Mouse (Mus musculus) granulocyte monocyte progenitor cell, adult 5-6 weeks (primary cell): Measurements from ENCODE around the gene Ccdc14. TPM values are rescaled to one million over a fixed set of nuclear protein-coding genes. Genes with fewer than 3 reads are reported as not detected.
A peak's percentile ranks its signal among the peaks of the same experiment; 100 is the strongest.
"Not testable (repeated sequence)": the region's sequence is repeated elsewhere in the genome, so short reads cannot be mapped to it uniquely, and the experiment has no call there.

Source experiments
- ATAC-seq: replicated peaks from 2 replicates; pipeline ENCODE4 v1.8.0; 2016; ENCODE audit warnings: mild to moderate bottlenecking, moderate TSS enrichment, inconsistent platforms; ENCODE audit not compliant: poor library complexity, severe bottlenecking
- total RNA-seq, 2 experiments: library from RNA; stranded (forward) in 1 of 2; stranded (reverse) in 1 of 2; fragments of 200-712, 200-1000 nt in 1 of 2; fragments of >200 nt in 1 of 2; fragmentation: Nextera tagmentation in 1 of 2; gene quantifications; 2 replicates each; pipeline ENCODE4 v1.2.3; 2014 to 2017

Gene Ccdc14
- total RNA-seq (2014; fragmentation: Nextera tagmentation) (9.5 and 11.5 TPM in 2 replicates), total RNA-seq (2017) (10.1 and 11.3 TPM in 2 replicates)

GRCm38 (mm10) chr16:34690334-34691144, at the start of gene Ccdc14:
Gene Ccdc14 (plus strand): TSS chr16:34690616.
- peak; percentile 99 for ATAC-seq

GRCm38 (mm10) chr16:34643511-34644259, 46.7 kb upstream of the Ccdc14 start:
- no peak for ATAC-seq

DNA sequence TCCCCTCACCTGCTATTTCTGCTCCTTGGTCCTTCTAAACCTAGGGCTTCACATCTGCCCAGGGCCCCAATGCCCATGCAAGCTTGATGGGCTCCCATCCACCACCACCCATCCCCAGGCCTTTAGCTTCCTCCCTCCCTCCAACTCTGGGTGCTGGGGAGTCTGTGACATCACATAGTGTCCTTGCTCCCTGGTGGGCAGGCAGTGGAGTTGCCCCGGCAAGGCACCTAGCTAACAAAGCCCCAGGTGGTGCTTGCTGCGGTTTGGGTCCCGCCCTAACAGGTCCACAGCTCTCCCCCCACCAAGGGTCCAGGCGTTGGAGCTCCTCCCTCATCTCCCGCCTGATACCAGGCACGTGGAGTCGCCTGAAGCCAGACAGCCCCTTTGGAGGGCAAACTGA, 40.8 kb upstream of the Ccdc14 start, which contains the start of gene Ropn1:
Gene Ropn1 (plus strand): TSS at position 301 of the 400 bp plus-strand sequence.
- no peak for ATAC-seq

DNA sequence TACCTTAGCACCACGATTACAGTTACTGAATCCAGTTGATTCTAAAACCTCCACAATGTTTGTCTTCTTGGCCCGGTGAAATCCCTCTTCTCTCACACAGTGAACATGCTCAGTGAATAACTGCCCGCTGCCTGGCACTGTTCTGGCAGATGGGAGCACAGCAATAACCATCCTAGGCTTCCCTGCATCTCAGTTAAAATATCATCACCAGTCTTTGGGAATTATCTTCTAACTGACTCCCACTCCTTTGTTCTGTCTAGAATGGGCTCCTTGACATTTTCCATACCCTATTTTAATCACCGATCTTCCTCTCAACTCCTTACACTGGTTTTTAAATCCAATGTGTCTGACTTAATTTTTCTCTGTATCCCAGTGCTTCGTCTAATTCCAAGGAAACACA, 37.4 kb upstream of the Ccdc14 start:
- no peak for ATAC-seq

DNA sequence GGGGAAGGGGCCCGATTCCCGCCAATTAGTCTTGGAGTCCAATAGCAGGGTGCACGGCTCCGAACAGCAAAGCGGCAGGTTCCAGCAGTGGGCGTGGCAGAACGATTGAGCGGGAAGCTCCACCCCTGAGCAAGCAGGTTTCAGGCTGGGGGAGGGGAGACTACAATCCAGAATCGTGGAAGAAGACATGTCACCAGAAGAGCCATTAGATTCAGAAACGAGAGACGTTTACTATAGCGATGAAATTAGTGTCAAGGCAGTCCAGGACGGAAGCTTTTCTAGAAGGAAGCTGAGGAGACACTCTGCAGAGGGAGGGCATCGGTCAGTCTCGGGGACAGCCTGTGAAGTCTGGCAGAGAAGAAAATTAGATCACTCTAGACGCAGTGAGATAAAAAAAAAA, 32.9 kb upstream of the Ccdc14 start:
- not testable (repeated sequence) for ATAC-seq

- no peak for ATAC-seq
Observed at GRCm38 (mm10) chr16:34657983-34658382, 32.4 kb upstream of the Ccdc14 start.

DNA sequence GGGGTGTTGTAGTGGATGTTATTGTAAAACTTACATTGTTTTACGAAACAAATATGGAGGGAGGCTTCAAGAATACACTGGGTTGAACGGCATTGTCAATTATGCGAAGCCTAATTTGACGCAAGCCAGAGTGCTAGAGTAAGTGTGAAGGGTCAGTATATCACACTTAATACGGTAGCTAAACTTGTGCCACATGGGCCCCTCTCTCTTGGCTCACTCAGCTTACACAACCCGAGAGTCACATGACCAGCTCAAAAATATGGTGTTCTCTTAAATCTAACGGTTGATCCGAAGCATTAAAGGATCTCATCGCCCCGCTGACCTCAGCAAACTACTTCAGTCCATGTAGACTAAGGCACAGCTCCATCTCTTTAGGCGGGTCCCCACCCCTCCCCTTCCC, 32.0 kb upstream of the Ccdc14 start:
- peak; percentile 61; the same call in 1 of the 2 replicates for ATAC-seq

GRCm38 (mm10) chr16:34664553-34664952, 25.9 kb upstream of the Ccdc14 start:
- no peak for ATAC-seq

DNA sequence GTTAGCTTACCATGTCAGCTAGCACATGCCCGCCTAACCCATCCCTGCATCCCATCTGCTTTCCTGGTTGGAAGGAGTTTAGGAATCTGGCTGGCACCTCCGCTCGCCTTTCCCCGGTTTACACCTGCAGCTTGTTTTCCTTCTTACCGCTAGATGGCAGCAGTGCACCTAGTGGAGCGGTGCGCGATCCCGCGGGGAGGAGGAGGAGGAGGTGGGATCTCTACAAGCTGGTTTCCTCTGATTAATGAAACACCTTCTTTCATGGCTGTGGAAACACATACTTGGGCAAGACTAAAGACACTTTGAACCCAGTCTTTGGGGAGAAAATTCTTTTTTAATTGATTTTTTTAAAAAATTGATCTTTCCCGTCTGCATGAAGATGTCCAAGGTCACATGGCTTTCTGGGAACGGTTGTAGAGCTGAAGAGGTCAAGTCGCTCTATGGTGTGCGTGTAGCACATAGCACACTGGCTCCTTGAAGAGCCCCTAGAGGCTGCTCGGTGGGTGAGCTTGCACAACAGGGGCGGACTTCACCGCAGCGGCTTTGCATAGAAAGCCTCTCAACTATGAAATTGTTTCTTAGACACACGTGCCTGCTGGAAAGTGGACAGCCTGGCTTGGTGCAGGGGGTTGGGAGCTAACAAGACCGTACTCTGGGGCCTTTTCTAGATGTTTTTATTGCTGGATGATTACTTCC, 23.2 kb upstream of the Ccdc14 start:
- peak; percentile 90 for ATAC-seq

GRCm38 (mm10) chr16:34668341-34668740, 22.1 kb upstream of the Ccdc14 start:
- ATAC-seq: no peak

- no peak for ATAC-seq
Observed at GRCm38 (mm10) chr16:34671966-34672365, 18.4 kb upstream of the Ccdc14 start.

DNA sequence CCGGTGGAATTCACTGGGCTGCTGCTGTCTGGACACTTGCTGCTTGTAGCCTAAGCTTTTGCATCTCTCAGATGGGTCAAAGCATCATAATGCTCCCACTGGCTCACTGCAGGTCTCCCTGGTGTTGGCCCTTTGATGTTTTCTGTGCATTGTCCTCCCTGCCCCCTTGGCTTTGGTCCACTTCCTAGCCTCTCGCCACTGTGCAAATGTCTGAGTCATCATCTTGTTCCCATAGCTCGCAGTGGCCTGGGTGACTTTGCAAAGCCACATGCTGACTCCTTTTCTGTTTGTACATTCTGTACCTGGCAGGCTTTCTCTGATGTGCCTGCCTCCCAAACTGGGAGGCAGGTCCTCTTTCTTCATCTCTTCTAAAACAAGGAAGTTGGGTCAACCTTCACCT, 17.6 kb upstream of the Ccdc14 start:
- ATAC-seq: peak; percentile 12; the same call in 1 of the 2 replicates

DNA sequence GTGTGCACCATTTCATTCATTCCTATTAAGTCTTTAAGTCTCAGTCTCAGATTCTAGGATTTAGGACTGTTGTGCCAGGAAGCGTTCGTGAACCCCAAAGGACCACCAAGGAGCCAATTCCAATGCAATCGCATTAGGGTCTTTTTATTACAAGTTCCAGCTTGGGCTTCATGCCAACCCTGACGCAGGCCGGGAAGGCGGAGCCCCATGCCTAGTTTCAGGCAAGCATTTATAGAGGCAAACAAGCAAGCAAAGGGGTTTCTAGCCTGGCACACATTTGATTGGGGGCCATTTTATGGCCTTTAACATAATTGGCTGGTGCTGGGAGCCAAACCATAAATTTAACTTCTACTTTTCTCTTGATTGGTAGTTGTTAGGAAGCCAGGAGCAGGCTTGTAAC, 16.1 kb upstream of the Ccdc14 start:
- ATAC-seq: no peak

DNA sequence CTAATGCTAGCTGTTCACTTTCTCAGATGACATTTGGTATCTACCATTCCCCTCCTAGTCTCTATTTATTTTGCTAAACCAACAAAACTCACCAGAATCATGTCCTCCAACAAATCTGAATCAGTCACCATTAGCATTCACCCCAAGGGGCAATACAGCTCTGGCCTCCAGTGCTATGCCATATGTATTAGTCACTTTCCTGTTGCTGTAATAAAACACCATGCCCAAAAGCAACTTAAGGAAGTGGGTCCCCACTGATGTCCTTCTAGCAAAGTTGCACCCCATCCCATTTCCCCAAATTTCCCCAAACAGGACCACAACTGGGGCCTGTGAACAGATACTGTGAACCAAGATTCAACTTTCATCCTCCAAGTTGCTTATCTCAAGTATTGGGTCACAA, 8.6 kb upstream of the Ccdc14 start:
- peak; percentile 53 for ATAC-seq

GRCm38 (mm10) chr16:34689879-34690278, 537 bp upstream of the Ccdc14 start:
- ATAC-seq: no peak

- ATAC-seq: no peak
Observed at GRCm38 (mm10) chr16:34691156-34691555, 740 bp downstream of the Ccdc14 start.

DNA sequence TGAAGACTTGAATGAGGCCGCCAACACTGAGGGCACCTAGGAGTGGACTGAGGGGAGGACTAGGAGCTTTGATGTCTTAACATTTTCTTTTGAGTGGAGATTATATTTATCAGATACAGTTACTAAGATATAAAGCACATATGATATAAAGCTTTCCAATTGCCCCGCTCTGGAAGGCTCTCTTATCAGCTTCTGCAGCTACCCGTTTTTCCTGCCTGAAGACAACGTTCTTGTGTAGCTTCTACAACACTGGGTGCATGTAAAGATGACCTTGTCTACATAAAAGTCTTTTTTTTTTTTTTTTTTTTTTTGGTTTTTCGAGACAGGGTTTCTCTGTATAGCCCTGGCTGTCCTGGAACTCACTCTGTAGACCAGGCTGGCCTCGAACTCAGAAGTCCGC, 4.1 kb downstream of the Ccdc14 start:
- no peak for ATAC-seq

DNA sequence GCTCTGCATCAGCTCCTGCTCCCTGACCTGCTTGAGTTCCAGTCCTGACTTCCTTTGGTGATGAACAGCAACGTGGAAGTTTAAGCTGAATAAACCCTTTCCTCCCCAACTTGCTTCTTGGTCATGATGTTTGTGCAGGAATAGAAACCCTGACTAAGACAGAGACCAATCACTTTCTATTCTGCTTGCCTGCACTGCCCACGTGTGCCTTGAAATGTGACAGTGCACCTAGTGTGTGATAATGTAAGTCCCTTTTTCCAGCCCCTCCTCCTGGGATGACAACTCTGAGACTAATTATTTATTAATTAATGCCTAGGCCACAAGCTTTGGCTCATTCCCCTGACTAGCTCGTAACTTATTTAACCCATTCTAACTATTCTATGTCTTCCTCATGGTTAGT, 8.3 kb downstream of the Ccdc14 start:
- ATAC-seq: not testable (repeated sequence)

DNA sequence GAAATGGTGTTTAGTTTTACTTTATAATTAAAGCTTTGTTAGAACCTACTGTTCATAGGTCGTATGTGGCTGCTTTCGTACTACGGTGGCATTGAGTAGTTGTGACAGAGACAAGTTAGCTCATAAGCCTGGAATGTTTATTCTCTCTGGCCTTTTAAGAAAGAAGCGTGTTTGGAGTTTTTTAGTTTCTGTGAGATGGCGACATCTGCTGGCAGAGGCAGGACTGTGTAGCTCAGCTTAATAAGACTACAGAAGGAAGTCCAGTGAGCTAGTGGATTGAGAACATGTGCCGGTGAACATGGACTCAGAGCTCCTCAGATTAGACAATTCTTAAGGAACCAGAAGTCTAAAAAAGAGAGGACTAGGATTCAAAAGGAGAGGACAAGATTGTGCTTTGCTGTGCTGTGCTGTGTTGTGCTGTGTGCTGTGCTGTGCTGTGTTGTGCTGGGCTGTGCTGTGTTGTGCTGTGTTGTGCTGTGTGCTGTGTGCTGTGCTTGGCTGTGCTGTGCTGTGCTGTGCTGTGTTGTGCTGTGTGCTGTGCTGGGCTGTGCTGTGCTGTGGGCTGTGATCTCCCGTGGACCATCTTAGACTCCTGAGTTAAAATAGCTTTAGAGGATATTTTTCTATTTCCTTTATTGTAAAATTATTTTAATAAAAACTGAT, 9.9 kb downstream of the Ccdc14 start:
- ATAC-seq: peak; percentile 77

DNA sequence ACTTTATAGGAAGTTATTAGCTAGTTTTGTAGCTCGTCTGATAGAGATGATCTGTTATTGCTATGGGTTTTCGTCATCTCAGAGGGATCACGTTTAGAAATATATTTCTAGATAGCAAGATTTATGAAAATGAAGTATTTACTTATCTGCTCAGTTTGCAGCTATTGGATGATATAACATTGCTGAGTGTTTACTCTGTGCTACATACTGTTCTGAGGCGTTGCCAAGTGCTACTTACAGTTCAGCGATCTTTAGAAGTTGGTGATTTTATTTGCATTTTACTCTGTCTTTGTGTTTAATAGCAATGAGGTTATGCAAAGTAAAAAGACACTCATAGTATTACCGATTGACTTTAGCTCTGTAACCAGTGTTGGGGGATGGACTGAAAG, 10.4 kb downstream of the Ccdc14 start:
- no peak for ATAC-seq
